Mouse (Mus musculus): ENCODE data around the gene Slc5a5.
A peak's percentile ranks its signal among the peaks of the same experiment; 100 is the strongest.

DNA sequence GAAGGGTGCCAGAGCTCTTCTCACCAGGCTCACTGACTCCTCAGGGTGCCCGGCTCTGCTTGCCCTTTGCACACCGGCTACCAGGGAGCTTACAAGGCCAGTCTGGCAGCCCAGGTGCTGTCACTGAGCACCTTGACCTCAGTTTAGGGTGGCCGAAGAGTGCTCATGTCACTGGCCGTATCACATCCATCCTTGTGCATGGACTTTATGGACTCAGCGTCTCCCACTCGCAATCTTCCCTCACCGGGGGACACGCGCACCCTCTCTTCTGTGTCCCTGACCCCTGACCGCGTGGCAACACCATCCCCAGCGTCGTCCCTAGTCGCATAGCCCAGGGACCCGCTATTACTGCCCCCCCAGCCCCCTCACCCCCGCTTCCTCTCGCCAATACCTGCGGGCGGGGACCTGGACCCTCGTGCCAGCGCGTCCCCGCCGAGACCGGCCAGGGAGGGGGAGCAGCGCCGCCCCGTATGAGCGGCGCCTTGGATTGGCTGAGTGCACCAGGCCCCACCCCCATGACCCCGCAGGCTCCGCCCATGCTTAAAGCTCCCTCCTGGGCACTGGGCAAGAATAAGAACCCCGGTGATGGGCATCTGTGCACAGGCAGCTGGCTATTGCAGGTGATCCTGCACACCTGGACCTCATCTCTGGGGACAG lies 35.9 kb downstream of the Slc5a5 start:
- no peak for TF ChIP-seq CTCF (IDR thresholded peaks at IDR 0.05; ENCODE audit: borderline replicate concordance, insufficient read depth, low read depth, low read length)
- peak; percentile 58; the same call in 1 of the 2 replicates for TF ChIP-seq POLR2A (IDR thresholded peaks at IDR 0.05; ENCODE audit: borderline replicate concordance, insufficient read depth, low read length)
